Mouse (Mus musculus) A20 (cell line): Measurements from ENCODE around the gene Evx1.
A peak's percentile ranks its signal among the peaks of the same experiment; 100 is the strongest.

Source experiments
- DNase-seq: peaks from one replicate; pipeline ENCODE4 v3.0.0-alpha.2; 2011; ENCODE audit warnings: low read depth, low spot score

Evx1 gene

GRCm38 (mm10) chr6:52313391-52314303 lies at the start of gene Evx1:
Gene Evx1, plus strand, starts transcription at chr6:52313498.
- DNase-seq: no peak

GRCm38 (mm10) chr6:52264106-52264790 lies 49.0 kb upstream of the Evx1 start:
- no peak for DNase-seq

- no peak for DNase-seq
Measured at GRCm38 (mm10) chr6:52265306-52265912, 47.9 kb upstream of the Evx1 start.

GRCm38 (mm10) chr6:52265913-52266665 lies 47.2 kb upstream of the Evx1 start:
- no peak for DNase-seq

- DNase-seq: no peak
Measured at GRCm38 (mm10) chr6:52266666-52266985, 46.7 kb upstream of the Evx1 start.

- DNase-seq: no peak
Measured at GRCm38 (mm10) chr6:52267221-52267620, 46.1 kb upstream of the Evx1 start.

GRCm38 (mm10) chr6:52267691-52268090 lies 45.6 kb upstream of the Evx1 start:
- DNase-seq: no peak

- DNase-seq: no peak
Measured at GRCm38 (mm10) chr6:52268341-52268740, 45.0 kb upstream of the Evx1 start.

GRCm38 (mm10) chr6:52268756-52269155 lies 44.5 kb upstream of the Evx1 start:
- DNase-seq: no peak

- peak; percentile 68 for DNase-seq
Measured at GRCm38 (mm10) chr6:52270494-52271480, 42.5 kb upstream of the Evx1 start.

GRCm38 (mm10) chr6:52272766-52273655 lies 40.3 kb upstream of the Evx1 start:
- no peak for DNase-seq

- no peak for DNase-seq
Measured at GRCm38 (mm10) chr6:52273656-52274280, 39.5 kb upstream of the Evx1 start.

- DNase-seq: no peak
Measured at GRCm38 (mm10) chr6:52274576-52274975, 38.7 kb upstream of the Evx1 start.

- DNase-seq: no peak
Measured at GRCm38 (mm10) chr6:52275563-52276280, 37.6 kb upstream of the Evx1 start.

- DNase-seq: no peak
Measured at GRCm38 (mm10) chr6:52276382-52276781, 36.9 kb upstream of the Evx1 start.

- DNase-seq: no peak
Measured at GRCm38 (mm10) chr6:52276920-52277319, 36.4 kb upstream of the Evx1 start.

- no peak for DNase-seq
Measured at GRCm38 (mm10) chr6:52281084-52281483, 32.2 kb upstream of the Evx1 start.

- DNase-seq: no peak
Measured at GRCm38 (mm10) chr6:52283896-52284295, 29.4 kb upstream of the Evx1 start.
